Mouse (Mus musculus) right cerebral cortex, adult 18-20 months (tissue): ENCODE data around the gene Enpp3.
A peak's percentile ranks its signal among the peaks of the same experiment; 100 is the strongest.
"Not testable (repeated sequence)": the region's sequence is repeated elsewhere in the genome, so short reads cannot be mapped to it uniquely, and the experiment has no call there.

ENCODE experiments used
- DNase-seq: peaks from one replicate; pipeline ENCODE4 v3.0.0; 2022; ENCODE audit warnings: mixed read lengths

Enpp3 gene

DNA sequence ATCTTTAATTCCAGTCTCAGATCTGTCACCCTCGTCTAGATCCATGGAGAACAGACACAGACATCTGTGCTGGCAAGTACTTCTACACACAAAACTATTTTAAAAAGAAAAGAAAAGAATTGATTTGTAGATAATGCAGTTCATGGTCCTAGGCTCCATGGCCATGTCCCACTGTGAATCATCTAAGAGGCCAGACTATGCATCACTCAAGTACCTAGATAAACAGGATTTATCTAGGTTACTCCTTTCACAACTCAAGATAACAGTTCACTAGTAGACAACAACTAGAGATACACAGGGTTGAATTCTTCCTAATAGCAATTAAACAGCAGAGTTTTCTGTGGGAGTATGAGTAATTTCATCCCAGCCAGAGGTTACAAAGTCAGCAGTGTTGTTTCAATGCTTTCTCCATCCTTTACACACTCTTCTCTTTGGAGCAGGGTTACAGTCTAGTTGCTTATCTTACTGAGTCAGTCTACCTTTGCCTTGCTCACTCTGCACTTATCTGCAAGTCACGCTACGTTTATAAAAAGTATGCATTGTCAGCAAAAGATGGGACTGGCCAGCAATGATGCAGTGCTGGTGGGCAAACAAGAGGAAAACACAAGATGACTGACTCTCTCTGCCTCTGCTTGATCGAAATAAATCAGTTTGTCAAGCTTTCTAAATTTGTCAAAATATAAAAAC, 20.5 kb downstream of the Enpp3 start:
- DNase-seq: no peak

DNA sequence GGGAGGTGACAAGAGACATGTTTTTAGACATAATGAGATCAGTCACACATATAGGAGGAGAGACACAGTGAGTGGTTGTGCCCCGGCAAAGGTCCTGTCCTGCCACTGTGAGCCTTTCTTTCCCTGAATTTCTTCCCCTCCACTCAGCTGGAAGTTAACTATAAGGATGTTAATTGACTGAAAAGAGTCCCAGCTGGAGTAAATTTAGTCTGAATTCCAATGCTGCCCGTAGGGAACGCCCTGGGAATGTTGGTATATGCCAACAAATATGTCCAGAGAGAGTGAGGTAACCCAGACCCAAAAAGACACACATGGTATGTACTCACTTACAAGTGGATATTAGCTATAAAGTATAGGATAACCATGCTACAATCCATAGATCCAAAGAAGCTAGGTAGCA, 23.1 kb downstream of the Enpp3 start:
- no peak for DNase-seq

DNA sequence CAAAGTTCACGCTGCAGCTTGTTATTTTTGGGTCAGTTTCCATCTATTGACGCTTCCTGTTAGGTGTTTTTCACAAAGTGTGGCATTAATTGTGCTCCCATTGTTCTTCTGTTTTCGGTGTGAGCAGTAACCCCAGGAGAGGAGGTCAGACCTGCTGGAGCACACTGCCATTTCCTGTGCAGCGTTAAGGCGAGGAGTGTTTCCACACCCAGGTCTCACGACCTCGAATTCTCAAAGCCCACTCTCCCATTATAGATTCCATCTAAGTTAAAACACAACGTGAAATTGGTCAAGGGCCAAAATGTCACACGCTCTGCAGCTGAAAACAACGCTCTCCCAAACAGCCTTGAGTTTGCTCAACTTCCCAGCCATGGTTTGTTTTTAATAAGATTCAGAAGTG, 32.0 kb downstream of the Enpp3 start:
- DNase-seq: no peak

DNA sequence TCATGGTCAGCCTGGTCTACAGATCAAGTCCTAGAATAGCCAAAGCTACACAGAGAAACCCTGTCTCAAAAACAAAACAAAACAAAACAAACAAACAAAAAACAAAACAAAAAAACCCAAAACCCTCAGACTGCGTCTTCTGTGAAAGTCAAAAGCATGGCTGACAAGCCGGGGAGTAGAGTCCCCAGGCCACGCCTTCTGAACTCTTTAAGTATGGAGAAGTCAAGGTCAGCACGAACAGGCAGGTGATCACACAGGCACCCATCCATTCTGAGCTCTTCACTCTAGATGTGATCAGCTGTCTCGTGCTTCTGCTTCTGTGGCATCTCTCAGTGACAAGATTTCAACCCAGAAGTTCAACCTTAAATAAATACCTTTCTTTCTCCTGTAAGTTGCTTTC, 35.9 kb downstream of the Enpp3 start:
- DNase-seq: no peak

DNA sequence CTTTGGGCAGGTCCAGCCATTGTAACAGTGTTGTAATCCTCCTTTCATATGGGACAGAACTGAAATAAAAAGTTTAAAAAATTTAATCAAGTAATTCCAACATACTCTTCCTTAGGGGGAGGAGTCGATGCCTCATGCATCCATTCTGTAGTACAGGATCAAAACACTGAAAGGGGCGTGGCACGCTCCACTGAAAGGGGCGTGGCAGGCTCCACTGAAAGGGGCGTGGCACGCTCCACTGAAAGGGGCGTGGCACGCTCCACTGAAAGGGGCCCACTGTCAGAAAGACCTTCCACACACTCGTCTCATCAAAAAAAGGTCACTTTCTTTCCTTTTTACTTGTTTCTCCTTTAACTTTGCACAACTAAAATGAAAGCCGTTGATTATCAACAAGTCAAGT, 36.7 kb downstream of the Enpp3 start:
- no peak for DNase-seq

DNA sequence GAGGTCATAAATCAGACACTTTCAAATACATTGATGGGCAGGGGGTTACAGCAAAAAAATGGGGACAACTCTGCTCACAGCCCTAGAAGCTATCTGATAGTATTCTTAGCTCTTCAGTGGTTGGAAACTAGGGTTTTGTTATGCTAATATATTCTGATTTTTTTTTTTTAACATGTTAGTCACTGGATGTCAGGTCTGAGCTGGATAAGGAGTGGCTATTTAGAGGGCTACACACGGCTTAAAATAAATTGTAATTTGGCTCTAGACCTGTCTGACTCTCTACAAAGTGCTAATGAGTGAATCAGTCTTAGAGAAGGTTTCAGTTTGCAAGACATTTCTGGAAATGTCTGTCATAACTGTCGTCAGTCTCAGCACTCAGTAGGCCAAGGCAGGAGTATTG, 37.5 kb downstream of the Enpp3 start:
- DNase-seq: no peak

DNA sequence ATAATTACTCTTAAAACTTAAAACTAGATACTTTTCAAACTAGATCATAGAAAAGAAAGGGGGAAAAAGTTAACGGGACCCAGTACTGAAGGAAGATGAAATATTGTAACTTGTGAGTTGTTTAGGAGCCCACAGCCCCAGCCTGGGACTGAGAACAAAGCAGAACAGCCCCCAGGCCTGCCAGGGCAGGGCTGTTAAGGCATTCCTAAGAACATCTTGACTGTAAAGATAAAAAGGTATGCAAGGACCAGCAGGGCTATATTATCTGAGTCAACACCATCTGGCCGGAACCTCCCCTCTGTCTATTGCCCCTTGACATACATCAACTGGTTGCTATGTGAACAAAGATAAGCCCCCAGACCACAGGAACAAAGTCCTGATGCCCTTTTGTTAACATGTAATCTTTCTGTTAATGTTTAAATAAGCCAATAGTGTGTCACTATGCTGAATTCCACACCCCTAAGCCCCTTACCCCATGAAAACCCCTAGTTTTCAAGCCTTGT, 39.8 kb downstream of the Enpp3 start:
- DNase-seq: not testable (repeated sequence)

DNA sequence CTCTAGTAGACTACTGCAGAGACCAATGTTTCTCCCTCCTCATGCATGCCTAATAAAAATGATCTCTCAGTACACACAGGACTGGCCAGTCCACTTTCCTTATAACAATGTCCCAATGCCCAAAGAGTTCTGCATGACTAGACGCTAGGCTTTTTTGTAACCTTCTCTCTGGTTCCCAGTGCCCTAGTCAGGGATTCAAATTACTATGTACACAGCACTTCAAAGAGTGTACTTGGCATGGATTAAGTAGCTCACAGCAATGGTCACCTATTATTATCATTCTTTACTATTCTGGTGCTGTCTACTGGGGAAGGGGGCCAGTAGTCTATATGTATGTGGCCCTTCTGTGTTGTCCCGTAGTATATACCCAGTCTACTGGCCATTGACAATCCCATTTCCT, 40.8 kb downstream of the Enpp3 start:
- DNase-seq: no peak

DNA sequence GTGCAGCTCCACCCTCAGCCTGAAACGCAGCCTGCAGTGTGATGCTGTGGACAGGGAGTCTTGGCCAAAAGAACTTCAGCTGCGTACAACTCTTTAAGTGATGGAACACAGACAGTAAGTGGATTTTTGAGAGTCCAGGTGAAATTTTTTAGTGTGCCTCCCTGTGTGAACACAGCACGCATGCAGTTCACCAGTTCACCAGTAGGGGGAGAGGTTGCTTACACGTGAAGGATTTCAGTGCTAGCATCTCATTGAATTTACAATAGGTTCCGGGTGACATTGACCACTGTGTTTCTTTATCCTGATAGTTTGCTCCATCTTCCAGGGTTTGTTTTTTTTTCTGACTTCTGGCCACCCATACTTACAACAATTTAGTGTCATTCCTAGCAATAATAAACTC, 45.4 kb downstream of the Enpp3 start:
- peak; percentile 20 for DNase-seq

DNA sequence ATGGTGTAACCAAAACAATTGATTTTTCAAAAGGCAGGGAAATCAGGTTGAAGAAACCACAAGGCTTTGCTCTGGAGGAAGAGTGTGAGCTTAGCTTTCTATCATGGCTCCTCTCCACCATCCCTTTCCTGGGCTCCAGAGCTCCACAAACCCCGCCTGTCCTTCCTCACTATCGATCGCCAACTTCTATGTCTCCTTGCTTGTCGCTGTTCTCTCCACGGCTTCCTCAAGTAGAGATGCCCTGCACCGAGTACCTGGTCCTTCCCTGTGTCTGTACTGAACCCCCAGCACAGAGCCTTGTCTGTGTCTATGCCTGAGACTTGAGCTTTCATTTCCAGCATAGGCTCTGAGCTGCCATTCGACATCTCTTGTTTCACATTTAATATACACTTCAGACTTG, 49.9 kb downstream of the Enpp3 start:
- no peak for DNase-seq

DNA sequence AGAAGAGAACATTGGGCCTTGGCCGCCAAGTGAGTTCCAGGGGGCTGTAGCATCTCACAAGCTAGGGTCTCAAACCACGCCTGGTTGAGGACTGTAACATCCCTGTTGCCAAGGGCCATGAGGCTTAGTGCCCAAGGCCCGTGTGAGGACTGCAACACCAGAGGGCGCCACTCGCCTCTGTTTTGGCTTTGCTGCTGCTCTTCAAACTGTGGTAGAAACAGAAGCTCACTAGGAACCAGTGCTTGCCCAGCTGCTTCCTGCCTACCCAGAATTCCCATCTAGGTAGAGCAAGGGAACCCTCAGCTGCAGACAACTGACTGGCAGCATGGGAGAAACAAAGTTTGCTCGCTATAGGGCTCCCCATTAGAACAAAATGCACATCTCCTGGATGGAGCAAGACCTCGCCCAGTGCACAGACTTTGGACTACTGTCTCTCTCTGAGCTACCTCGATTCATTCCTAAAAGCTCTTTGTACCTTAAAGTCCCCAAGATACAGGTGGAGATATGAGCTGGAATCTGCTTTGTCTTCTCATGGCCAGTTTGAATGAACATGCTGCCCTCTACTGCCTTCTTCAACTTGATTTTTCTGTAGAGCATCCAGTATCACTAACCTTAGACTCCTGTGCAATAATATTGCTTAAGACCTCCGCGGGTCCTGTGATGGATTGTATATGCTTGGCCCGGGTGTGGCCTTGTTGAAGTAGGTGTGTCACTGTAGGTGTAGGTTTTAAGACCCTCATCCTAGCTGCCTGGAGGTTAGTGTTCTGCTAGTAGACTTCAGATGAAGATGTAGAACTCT, 52.7 kb downstream of the Enpp3 start:
- DNase-seq: peak; percentile 32

DNA sequence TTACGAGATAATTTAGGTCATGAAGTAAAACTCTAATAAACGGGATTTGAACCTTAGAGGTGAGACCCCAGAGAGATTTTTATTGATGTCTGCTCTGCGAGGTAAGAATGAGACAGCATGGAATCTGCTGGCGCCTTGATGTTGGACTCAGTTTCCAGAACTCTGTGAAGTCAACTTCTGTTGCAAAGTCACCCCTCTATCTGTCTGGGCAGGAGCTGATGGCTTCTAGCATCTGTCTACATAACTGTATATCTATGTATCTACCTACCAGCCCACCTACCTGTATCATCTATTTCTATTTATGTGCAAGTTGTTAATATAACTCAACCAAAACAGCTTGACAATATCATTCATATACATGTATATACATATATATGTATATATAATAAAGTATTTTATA, 57.3 kb downstream of the Enpp3 start:
- DNase-seq: no peak

DNA sequence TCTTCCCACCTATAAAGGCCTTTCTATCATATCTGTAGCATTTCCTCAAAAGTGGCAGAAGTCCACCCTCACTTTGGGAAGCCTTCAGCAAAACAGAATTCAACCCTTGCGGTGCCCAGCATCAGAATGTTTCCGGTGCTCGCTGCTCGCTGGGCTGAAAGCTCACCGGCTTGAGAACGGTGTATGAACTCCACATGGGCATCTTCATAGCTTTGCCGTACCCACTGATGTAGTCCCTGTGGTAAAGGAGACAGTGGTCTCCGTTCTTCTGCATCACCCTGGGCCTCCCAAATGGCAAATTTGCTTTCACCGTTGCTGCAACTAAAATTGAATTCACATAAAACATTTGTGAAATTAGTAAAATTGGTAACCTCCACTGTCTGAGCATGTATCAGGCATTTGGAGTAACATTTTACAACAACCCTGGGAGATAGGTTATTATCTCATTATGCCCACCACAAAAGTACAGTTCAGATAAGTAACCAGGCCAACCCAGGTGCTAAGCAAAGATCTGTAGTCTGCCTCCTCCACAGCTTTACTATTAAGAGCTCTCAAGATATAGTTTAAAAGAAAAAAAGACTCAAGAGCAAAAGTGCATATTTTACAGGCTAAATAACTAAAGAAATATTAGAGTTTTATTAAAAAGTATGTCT, 57.9 kb downstream of the Enpp3 start:
- no peak for DNase-seq

DNA sequence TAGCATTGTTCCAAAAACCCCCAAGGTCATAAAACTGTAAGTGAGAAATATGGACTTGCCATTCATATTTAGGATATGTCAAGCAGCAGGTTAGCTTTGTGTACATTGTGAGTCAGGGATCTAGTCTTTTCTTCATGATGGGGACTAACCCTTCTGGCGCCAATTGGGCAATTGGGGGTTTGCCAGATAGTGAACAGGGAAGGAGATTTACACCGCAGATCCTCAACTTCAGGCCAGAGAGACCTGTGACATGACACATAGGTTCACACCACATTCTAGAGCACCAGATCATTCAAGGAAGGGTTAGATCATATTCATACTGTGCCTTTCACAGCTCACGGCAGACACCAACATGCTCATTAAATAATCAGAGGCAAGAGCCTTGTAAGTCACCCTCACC, 58.7 kb downstream of the Enpp3 start:
- no peak for DNase-seq

DNA sequence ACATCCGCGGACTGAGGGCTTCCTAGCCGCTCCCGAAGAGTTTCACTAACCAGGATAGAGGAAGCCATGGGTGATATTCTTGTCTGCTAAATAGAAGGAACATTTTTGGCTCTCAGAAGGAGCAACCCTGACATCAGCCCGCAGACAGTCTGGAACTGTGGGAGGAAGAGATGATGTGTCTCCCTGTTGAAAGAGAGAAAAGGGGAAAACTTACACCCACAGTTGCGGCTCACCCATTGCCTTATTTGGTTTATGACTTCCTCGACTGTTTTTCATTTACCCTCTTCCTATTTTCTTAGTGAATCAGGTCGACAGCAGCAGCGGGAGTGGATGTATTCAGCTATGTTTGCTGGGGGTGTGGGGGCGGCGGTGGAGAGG, 64.0 kb downstream of the Enpp3 start:
- peak; percentile 70 for DNase-seq

DNA sequence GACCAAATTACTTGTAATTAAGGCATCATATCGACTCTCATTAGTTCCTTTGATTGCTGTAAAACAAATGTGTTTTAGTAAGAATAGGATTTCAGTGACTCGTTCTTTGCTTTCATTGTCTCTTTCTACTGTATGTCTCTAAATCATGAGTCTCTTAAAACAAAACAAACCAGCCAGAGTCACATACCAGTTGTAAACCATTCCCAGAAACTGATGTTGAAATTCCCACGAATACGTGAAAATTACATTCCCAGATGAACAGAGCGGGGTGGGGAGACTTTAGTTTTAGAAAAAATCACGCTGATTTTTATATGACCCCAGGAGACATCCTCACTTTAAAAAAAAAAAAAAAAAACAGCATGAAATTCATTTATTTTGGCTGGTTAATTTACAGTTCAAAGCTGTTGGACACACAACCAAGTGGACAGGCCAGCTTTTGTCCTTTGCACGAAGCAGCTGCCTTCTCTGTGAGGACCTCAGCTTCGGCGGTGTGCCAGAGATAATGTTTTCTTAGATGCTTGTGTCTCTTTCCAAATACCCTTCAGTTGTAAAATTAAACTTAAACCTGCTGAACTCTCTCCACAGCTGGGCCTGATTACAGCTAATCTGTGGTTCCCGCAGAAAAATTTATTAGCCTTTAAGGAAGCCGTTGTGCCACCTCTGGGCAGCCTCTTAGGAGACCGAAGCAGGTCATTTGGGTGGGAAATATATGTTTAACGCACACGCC, 64.5 kb downstream of the Enpp3 start:
- DNase-seq: no peak

DNA sequence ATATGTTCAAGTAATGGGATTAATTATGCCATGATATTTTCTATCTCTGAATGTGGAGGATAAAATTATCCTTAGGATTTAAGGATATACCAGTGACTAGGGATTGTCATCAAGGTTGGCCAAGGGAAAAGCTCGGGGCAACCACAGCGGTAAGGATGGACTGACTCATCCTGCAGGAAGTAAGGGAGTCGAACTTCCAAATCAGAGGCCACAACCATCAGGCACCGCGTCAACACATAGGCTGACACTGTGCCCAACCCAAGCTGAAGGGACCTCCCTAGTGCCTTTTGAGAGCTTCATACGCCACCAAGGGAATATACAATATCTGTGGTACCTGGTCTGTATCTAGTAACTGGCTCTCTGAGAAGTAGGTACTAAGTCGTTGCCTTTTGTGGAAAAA, 73.1 kb downstream of the Enpp3 start:
- DNase-seq: no peak

DNA sequence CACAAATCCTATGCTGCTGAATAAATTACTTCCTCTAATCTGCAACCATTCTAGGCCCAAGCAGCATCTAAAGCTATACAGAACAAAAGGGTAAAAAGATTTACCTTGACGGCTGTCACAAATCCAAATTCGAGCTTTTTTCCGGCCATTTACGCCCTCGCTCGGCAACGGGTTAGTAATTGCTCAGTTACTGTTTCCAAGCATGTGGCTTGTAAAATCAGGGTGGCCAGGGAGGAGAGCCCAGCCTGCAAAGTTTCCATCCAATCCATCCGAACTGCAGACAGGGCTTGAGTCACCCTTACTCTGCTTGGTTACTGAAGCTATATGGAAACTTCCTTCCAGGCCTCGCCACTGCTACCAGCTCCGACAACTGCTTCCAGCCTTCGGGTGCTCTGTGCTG, 74.9 kb downstream of the Enpp3 start:
- DNase-seq: no peak

DNA sequence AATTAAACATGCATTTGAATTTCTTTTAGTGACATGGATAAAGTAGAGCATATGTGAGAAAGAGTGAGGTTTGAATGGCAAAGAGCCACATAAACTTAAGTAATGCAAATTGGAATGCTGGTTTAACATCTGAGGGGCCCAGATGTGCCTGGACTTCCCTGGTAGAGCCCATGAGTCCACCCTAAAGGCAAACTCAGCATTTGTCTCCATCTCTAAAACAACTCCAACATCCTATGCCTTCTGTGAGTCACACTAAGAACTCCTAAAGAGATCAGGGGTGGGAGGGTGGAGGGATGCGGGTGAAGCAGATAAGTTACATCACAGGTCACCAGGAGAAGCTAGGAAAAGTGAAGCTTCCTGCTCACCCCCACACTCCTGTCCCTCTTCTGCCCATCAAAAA, 76.6 kb downstream of the Enpp3 start:
- DNase-seq: no peak

DNA sequence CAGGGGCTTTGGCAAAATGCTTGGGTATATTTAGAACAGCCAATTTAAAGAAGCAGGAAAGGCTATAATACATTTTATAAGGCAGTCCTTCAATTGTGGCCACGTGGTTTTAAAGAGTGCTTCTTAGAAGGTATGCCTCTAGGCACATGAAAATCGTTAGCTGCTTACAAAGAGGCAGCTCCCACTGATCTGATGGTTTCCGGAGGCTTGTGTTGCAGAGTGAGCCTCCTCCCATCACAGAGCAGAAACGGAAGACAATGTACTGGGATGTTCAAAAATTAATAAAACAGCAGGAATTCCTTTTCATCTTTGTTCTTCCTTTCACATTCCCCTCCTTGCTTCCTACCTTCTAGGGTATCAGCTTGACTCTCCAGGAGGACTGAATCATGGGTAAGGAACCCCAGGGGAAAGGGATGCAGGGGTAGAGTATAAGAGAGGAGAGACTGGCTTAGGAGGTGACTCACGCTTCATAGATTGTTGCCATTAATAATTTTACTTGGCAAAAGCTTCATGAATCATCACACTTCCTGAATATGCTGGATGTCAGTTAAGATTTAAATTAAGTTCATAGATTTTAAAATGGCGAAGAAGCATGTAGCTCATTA, 77.4 kb downstream of the Enpp3 start:
- DNase-seq: peak; percentile 15

DNA sequence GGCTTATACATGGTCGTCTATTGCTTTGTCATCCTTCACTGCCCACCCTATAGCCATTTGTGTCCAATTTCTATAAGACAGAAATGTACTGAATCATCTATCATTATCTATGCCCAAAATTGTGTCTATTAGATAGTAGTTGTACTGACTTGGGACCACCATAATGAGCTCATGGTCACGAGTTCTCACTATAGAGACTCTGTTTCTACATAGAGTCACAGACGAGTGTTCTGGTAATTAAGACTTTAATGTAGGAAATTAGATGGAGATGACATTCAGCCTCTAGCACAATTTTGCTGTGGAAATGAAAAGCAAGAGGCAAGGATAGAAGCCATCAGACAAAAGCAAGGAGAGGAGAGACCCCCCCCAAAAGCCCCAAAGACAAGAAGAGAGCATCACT, 78.0 kb downstream of the Enpp3 start:
- no peak for DNase-seq

DNA sequence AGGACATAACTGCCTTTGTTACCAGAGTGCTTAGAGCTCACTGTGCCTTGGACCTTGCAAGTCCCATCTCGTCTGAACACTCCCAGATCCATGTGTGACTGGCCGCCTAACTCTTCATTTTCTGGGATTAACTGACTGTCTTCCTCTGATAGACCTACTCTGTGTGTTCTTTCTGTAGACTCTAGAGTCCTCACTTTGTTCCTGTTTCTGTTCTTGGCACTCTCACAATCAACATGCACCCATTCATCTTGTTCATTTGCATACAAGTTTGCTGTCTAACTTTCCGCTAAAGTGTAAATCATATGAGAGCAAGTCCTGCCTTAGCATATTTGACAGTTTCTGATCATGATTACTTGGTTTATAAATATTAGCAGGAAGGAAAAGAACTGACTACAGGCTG, 79.4 kb downstream of the Enpp3 start:
- DNase-seq: no peak

DNA sequence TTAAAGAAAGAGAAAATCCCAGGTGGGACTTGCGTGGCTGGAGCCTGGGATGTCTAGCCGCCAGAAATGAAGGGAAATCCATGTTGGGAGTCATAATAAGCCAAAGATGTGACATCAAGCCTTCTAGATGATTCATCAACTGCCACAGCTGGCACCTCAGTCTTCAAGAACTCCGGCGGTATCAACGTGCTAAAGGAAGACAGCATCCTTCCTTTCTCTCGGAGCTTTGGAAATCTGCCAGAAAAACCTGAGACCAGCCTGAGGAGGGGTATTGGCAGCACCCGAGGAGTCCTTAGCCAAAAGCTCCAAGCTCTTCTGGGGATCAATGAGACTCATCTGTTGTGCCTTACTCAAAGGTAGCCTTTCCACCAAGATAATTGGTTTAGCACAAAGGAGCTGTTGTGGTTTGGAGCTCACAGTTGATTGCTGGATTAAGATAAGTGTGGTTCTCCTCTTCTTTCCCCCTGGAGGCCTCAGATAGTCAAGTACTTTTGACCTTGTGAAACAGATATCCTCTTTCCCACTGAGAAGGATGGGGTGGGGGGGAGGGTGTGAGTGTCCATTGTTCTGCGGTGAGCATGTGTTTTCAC, 84.2 kb downstream of the Enpp3 start:
- no peak for DNase-seq
